Mouse (Mus musculus): ENCODE results near the gene Grin1. TPM values are rescaled to one million over a fixed set of nuclear protein-coding genes. Genes with fewer than 3 reads are reported as not detected.
A peak's percentile ranks its signal among the peaks of the same experiment; 100 is the strongest.
"Not testable (repeated sequence)": the region's sequence is repeated elsewhere in the genome, so short reads cannot be mapped to it uniquely, and the experiment has no call there.

The Grin1 gene
- polyA plus RNA-seq, 1 experiment: not detected

DNA sequence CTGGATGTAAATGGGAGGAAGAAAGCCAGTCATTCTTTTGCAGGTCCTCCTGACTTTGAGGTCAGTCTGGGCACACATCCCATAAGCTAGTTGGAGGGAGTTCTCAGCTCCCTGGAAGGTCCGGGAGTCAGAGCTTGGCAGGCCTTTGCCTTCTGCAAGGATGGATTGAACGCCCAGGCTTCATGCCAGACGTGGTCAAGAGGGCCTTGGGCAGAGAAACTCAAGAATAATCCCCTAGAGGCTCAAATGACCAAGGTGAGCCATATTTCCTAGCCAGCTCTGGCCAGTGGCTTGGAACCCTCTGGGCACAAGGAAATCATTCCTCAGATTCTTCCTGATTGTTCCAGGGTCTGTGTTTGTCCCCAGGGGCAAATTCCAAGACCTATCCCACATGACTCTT is 54.1 kb downstream of the Grin1 start:
- H3K4me1 ChIP-seq (ENCODE audit: control insufficient read depth): peaks cover 80% of the 10 kb centered on the region

GRCm38 (mm10) chr2:25264286-25264660 is 54.7 kb downstream of the Grin1 start:
- no peaks in the 10 kb centered on the region for H3K27me3 ChIP-seq (ENCODE audit: control insufficient read depth)
- H3K4me3 ChIP-seq (replicated peaks): peak overlapping the region; percentile 90
- no peaks in the 10 kb centered on the region for H3K9me3 ChIP-seq (ENCODE audit: control insufficient read depth, low read length)
- no peak for TF ChIP-seq GATA1 (IDR thresholded peaks at IDR 0.05; ENCODE audit: low read length)
- TF ChIP-seq TAL1 (IDR thresholded peaks at IDR 0.05; ENCODE audit: low read length): no peak
- peaks cover 77% of the 10 kb centered on the region for H3K4me1 ChIP-seq (ENCODE audit: control insufficient read depth)
- H3K36me3 ChIP-seq (ENCODE audit: control insufficient read depth): peaks cover 26% of the 10 kb centered on the region

More for the DNA sequence above, 54.1 kb downstream of the Grin1 start:
- no peaks in the 10 kb centered on the region for H3K27me3 ChIP-seq (ENCODE audit: control insufficient read depth)
- no peak overlapping the region for H3K4me3 ChIP-seq (replicated peaks)
- peaks cover 32% of the 10 kb centered on the region for H3K36me3 ChIP-seq (ENCODE audit: control insufficient read depth)
- no peak for TF ChIP-seq TAL1 (IDR thresholded peaks at IDR 0.05; ENCODE audit: low read length)
- no peak for TF ChIP-seq GATA1 (IDR thresholded peaks at IDR 0.05; ENCODE audit: low read length)
- H3K9me3 ChIP-seq (ENCODE audit: control insufficient read depth, low read length): no peaks in the 10 kb centered on the region

GRCm38 (mm10) chr2:25263623-25264285 is 55.2 kb downstream of the Grin1 start:
- Histone ChIP-seq H3K27me3 (ENCODE audit: control insufficient read depth) (no peaks in the 10 kb centered on the region), H3K4me1 (ENCODE audit: control insufficient read depth) (peaks cover 73% of the 10 kb centered on the region), H3K4me3 (replicated peaks) (peak overlapping the region; percentile 90), H3K36me3 (ENCODE audit: control insufficient read depth) (peaks cover 21% of the 10 kb centered on the region), H3K9me3 (ENCODE audit: control insufficient read depth, low read length) (no peaks in the 10 kb centered on the region)
- no peak for TF ChIP-seq GATA1 (IDR thresholded peaks at IDR 0.05; ENCODE audit: low read length)
- TF ChIP-seq TAL1 (IDR thresholded peaks at IDR 0.05; ENCODE audit: low read length): no peak

DNA sequence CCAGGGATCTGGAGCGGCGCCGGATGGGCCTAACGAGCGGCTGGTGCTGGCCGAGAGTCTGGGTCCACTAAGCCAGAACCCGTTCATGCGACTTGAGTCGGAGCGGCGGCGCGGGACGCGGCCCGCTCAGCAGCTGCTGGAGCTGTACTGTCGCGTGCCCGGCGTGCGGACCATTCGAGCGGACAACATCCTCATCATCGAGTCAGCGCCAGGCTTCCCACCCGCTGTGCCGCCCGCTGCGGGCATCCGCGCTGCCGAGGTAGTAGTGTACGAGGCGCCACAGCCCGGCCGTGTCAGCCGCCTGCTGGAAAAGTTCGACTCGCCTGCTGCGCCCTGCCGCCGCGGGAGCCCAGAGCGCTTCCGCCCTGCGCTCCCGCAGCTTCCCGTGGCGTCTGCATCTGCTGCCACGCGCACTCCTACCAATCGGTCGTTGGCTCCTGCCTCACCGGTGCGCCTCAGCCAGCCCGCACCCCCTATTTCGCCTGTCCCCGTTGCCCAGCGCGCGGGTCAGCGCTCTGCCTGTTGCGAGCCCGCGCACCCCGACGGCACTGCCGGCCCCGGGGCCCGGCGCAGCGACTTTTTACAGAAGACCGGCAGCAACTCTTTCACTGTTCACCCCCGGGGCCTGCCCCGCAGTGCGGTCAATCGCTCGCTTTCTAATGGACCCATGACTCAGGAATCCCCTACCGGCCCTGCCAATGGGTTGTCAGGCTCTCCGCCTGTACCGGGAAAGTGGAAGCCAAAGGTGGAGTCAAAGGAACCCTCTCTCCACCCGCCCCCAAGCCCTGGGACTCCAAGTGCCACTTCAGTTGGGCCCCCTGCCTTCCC is 56.0 kb downstream of the Grin1 start:
- no peaks in the 10 kb centered on the region for H3K27me3 ChIP-seq (ENCODE audit: control insufficient read depth)
- peak overlapping the region; percentile 90 for H3K4me3 ChIP-seq (replicated peaks)
- no peaks in the 10 kb centered on the region for H3K9me3 ChIP-seq (ENCODE audit: control insufficient read depth, low read length)
- no peak for TF ChIP-seq TAL1 (IDR thresholded peaks at IDR 0.05; ENCODE audit: low read length)
- TF ChIP-seq GATA1 (IDR thresholded peaks at IDR 0.05; ENCODE audit: low read length): no peak
- H3K4me1 ChIP-seq (ENCODE audit: control insufficient read depth): peaks cover 68% of the 10 kb centered on the region
- H3K36me3 ChIP-seq (ENCODE audit: control insufficient read depth): peaks cover 13% of the 10 kb centered on the region

DNA sequence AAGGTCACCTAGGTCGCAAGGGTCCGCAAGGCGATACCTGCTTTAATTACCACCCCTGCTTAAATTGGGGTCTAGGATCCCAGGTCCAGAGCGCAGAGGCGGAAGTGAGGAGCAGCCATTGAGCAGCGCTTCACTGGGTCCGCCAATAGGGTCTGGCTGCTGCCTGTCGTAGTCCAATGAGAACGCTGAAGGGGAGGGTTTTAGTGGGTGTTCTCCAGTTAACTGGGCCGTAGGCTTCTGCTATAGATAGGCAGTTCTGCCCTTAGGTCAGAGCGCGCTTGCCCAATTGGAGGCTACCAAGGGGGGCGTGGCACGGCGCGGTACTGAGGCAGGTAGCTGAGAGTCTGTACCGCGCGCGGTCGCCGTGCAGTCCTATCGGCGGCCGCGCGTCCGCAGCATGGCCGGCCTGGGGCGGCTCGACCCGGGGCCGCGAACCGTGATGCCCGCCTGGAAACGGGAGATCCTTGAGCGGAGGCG is 56.7 kb downstream of the Grin1 start, which contains the start of gene Tprn:
Gene Tprn, plus strand, starts transcription at position 328 of the 477 bp plus-strand sequence.
- Histone ChIP-seq H3K36me3 (ENCODE audit: control insufficient read depth) (peaks cover 7% of the 10 kb centered on the region), H3K4me3 (replicated peaks) (peak within 1 kb of the TSS; percentile 90), H3K27me3 (ENCODE audit: control insufficient read depth) (no peaks in the 10 kb centered on the region), H3K4me1 (ENCODE audit: control insufficient read depth) (peaks cover 61% of the 10 kb centered on the region), H3K9me3 (ENCODE audit: control insufficient read depth, low read length) (no peaks in the 10 kb centered on the region)
- TF ChIP-seq TAL1 (IDR thresholded peaks at IDR 0.05; ENCODE audit: low read length) (no peak), GATA1 (IDR thresholded peaks at IDR 0.05; ENCODE audit: low read length) (0 out of 2 replicates have a peak, but pooled peaks have one; percentile 5)

DNA sequence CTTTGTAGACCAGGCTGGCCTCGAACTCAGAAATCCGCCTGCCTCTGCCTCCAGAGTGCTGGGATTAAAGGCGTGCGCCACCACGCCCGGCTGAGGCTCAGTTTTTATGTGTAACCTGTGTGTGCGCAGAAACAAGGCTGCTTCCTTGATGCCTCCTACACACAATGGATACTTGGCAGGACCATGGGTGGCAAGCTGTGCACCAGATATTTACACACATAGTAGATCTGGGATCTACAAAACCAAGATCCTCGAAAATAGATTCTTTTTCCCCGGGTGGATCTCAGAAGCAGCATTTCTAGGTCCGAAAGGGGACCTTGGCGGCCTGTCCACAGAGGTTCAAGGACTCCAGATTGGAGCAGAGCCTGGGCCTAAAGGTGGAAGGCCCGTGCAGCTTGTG is 57.1 kb downstream of the Grin1 start:
- H3K36me3 ChIP-seq (ENCODE audit: control insufficient read depth): peaks cover 2% of the 10 kb centered on the region
- no peak for TF ChIP-seq GATA1 (IDR thresholded peaks at IDR 0.05; ENCODE audit: low read length)
- TF ChIP-seq TAL1 (IDR thresholded peaks at IDR 0.05; ENCODE audit: low read length): no peak
- no peaks in the 10 kb centered on the region for H3K27me3 ChIP-seq (ENCODE audit: control insufficient read depth)

GRCm38 (mm10) chr2:25258887-25259286 is 60.1 kb downstream of the Grin1 start:
- no peaks in the 10 kb centered on the region for H3K36me3 ChIP-seq (ENCODE audit: control insufficient read depth)
- H3K4me1 ChIP-seq (ENCODE audit: control insufficient read depth): peaks cover 53% of the 10 kb centered on the region
- TF ChIP-seq TAL1 (IDR thresholded peaks at IDR 0.05; ENCODE audit: low read length): no peak
- TF ChIP-seq GATA1 (IDR thresholded peaks at IDR 0.05; ENCODE audit: low read length): no peak
- H3K27me3 ChIP-seq (ENCODE audit: control insufficient read depth): no peaks in the 10 kb centered on the region
- no peaks in the 10 kb centered on the region for H3K9me3 ChIP-seq (ENCODE audit: control insufficient read depth, low read length)
- no peak overlapping the region for H3K4me3 ChIP-seq (replicated peaks)

More for the DNA sequence above, 57.1 kb downstream of the Grin1 start:
- Histone ChIP-seq H3K4me1 (ENCODE audit: control insufficient read depth) (peaks cover 60% of the 10 kb centered on the region), H3K9me3 (ENCODE audit: control insufficient read depth, low read length) (no peaks in the 10 kb centered on the region), H3K4me3 (replicated peaks) (peak overlapping the region; percentile 90)

DNA sequence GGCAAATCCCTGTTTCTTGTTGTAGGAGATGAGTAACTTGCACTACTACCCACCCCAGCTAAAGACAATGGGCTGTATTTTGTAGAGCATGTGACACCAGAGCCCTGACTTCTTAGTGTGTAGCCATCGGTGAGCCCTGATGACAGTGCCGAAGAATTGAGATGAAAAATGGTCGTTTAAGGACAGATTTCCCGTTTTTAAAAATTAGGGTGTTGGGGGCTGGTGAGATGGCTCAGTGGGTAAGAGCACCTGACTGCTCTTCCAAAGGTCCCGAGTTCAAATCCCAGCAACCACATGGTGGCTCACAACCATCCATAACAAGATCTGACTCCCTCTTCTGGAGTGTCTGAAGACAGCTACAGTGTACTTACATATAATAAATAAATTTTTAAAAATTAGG is 61.7 kb downstream of the Grin1 start:
- H3K27me3 ChIP-seq (ENCODE audit: control insufficient read depth); H3K9me3 ChIP-seq (ENCODE audit: control insufficient read depth, low read length); H3K4me3 ChIP-seq (replicated peaks): not testable (repeated sequence)
- peaks cover 43% of the 10 kb centered on the region for H3K4me1 ChIP-seq (ENCODE audit: control insufficient read depth)
- peaks cover 14% of the 10 kb centered on the region for H3K36me3 ChIP-seq (ENCODE audit: control insufficient read depth)

DNA sequence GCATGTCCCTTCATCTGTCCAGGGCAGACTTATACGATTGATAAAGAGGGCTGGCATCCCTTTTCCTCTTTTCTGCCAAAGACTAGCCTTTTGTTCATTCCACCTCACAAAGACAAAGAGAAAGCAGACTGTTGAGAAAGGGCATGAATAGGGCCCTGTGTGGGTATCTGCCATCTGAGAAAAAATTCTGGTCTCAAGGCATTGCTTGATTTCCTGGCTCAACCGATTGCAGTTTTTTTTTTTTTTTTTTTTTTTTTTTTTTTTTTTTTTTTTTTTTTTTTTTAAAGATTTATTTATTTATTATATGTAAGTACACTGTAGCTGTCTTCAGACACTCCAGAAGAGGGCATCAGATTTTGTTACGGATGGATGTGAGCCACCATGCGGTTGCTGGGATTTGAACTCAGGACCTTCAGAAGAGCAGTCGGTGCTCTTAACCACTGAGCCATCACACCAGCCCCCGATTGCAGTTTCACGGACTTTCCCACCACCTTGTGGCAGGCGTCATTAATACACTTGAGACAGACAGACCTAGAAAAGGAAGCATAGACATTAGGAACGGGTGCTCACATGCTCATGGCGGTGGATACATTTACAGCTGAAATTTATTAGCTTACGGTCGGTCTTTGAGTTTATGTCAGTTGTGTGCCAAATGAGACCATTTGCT is 62.4 kb downstream of the Grin1 start:
- H3K27me3 ChIP-seq (ENCODE audit: control insufficient read depth); H3K9me3 ChIP-seq (ENCODE audit: control insufficient read depth, low read length): not testable (repeated sequence)
- H3K4me1 ChIP-seq (ENCODE audit: control insufficient read depth): peaks cover 36% of the 10 kb centered on the region
- peaks cover 21% of the 10 kb centered on the region for H3K36me3 ChIP-seq (ENCODE audit: control insufficient read depth)
- H3K4me3 ChIP-seq (replicated peaks): peak overlapping the region; percentile 85

Data from erythroblast, embryonic 14.5 days (primary cell).